Mouse (Mus musculus) ovary, postnatal 10 days (tissue): ENCODE measurements around the gene Atp2b2.
"Not testable (repeated sequence)": the region's sequence is repeated elsewhere in the genome, so short reads cannot be mapped to it uniquely, and the experiment has no call there.

Source experiments
- DNase-seq: peaks from one replicate; pipeline ENCODE4 v3.0.0; 2022; ENCODE audit warnings: low spot score

Atp2b2 gene

DNA sequence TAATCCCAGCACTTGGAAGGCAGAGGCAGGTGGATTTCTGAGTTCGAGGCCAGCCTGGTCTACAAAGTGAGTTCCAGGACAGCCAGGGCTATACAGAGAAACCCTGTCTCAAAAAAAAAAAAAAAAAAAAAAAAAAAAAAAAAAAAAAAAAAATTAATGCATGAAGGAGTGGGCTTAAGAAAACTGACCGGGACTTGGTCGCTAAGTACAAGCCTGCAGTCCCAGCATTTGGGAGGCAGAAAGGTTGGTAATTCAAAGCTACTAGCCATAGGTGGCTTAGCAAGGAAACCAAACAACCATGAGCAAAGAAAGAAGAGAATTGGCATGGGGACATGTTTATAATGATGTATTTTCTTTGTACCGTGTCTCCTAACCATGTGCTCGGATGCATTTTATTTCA, 329.0 kb downstream of the Atp2b2 start:
- not testable (repeated sequence) for DNase-seq

DNA sequence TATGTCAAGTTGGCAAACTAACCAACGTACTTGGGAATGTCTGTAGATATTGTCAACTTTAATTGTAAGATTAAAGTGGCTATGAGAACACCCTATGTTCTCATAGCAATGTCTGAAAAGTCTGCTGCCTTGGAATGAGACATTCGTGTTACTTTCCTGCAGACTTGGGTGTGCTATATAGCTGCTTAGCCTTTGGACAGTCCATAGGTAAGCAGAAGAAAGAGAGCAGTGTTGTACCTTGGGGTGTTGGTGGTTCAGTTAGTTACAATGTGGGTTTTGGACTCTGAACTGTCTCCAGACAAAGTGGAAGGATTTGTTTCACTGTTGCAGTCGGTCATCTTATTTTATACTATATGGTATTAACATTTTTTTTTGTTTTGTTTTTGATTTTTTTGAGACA, 329.7 kb downstream of the Atp2b2 start:
- DNase-seq = no peak

DNA sequence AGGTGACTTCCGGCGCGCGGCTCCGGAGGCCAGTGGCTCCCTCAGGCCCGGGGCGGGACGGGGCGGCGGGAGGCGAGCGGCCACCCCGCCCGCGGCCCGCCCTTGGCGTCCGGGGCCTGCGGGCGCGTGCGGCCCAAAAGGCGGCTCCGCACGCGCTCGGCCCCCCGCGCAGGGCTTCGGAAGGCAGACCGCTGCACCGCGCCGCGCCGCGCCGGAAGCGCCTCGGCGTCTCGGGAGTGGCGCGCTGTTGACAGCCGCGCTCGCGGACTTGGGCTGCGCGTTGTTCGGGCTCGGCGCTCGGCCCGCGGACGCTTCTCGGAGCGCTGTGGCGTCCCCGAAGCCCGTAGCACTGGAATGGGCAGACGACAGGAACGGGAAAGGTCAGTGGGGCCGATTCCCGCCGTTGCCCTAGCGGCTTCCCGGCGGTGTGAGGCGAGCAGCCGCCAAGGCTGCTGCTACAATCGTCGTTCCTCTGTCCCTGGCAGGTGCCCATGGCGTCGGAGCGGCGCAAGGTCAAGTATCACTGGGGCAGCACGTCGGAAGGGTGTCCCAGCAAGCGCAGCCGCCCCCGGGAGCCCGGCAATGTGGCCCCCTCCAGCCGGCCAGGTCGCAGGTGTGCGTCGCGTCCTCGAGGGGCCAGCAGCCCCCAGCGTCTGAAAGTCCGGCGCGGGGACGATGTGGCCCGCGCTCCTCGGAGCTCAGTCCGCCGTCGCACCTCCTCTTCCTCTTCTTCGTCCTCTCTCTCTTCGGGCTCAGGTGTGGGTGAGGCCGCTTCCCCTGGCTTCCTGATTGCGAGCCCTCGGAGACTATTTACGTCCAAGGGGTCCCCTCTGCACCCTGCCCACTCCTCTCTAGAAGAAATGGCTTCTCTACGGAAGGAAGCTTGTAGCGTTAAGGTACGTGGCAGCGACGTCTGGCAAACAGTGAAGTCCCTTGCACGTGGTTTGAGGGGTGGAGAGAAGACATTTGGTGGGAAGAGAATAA, 344.9 kb downstream of the Atp2b2 start:
- DNase-seq = no peak

DNA sequence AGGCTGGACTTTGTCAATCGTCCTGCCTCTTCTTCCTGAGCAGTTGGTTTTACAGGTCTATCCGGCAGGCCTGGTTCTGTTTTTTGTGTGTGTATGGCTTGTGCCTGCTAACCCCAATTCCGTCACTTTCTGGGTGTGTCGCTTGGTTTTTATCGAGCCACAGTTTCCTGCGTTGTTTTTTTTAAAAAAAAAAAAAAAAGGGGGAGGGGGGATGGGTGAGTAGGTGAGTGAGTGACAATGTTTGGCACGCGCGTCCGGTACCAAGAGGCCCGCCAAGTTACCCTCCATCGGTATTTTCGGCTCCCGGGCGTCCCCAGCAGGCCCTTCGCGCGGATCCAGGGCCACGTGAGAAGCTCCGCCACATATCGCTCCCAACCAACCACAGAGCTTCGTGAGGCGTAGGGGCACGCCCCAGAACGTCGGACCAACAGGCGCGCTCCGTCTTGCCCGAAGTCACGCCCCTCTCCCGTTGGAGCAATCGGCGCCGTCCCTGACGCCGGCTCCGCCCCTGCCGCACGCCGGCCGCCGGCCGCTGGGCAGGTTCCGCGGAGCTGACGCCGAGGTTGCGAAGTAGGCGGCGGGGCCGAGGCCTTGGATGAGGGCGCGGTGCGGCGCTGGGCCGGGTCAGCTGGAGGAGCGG, 345.7 kb downstream of the Atp2b2 start, which contains the start of gene Tatdn2:
Gene Tatdn2, plus strand, starts transcription at position 469 of the 640 bp plus-strand sequence.
- DNase-seq = peak; percentile 87

DNA sequence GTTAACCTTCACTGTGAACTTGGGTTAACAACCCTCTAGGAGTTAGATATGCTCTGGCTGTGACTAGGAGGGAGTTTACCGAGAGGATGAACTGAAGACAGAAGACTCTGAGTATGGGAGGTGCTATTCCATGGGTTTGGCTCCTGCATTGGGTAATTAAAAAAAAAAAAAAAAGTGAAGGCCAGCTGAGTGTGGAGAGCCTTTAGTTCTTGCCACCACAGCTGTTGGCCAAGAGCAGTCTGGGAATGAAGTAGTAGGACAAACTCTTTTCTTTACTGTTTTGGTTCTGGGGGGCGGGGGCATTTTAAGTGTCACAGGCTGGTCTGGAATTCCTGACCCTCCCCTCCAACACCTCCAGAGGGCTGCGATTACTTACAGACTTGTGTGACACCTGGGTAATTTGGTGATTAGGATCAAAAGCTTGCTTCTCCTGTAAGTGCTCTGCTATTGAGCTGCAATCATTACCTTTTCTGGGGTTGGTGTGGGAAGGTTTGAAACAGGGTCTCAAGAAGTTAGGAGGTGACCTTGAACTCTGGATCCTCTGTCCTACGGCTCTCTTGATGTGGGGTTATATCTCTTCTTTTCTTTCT, 346.6 kb downstream of the Atp2b2 start:
- DNase-seq = no peak

DNA sequence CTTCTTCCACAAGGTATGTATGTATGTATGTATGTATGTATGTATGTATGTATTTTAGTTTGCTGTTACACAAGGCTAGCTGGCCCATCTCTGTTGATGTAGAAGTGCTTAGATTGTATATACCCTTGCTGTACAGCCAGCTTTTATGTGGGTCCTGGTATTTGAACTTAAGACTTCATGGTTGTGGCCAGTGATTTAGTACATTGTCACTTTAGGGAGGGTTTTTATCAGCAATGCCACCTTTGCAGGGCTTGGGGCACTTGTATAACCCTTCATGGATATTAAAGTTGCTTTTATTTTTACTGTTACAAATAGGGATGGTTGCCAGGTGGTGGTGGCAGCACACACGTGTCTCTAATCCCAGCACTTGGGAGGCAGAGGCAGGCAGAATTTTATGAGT, 347.2 kb downstream of the Atp2b2 start:
- no peak for DNase-seq
